Mouse (Mus musculus): ENCODE results near the gene Aptx.

Gene Aptx

GRCm38 (mm10) chr4:40666237-40667012, 36.6 kb downstream of the Aptx start:
- no peak for DNase-seq

GRCm38 (mm10) chr4:40651055-40651454, 51.9 kb downstream of the Aptx start:
- no peak for DNase-seq

- no peak for DNase-seq
These were observed 53.9 kb downstream of the Aptx start for GRCm38 (mm10) chr4:40649111-40649510.

GRCm38 (mm10) chr4:40643567-40643966, 59.4 kb downstream of the Aptx start:
- DNase-seq: no peak

- no peak for DNase-seq
These were observed 62.0 kb downstream of the Aptx start for GRCm38 (mm10) chr4:40640991-40641390.

All from cerebellum, adult 9-10 months (tissue).